Mouse (Mus musculus) ovary, postnatal 36 days (tissue): ENCODE data around the gene Syt1.

Experiments
- DNase-seq: peaks from one replicate; pipeline ENCODE4 v3.0.0; 2022; ENCODE audit warnings: low spot score, mixed read lengths

Syt1 gene

DNA sequence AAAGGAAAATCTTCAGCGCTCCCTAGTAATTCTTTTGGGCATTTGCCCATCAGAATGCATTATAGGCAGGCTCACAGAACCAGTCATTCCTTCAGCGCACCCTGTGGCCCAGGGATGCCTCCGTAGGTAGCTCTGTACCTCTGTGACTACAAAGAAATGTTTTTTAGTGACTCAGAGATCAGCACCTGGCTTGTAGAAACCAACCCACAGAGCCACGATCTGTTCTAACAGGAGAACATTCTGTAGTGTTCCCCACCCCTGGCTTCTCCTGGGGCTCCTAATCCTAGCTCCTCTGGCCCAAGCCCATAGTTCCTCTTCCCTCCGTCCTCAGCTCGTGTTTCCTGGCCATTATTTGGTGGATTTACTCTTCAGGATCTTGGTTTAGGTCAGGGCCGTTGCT is 361.6 kb downstream of the Syt1 start:
- DNase-seq = no peak

DNA sequence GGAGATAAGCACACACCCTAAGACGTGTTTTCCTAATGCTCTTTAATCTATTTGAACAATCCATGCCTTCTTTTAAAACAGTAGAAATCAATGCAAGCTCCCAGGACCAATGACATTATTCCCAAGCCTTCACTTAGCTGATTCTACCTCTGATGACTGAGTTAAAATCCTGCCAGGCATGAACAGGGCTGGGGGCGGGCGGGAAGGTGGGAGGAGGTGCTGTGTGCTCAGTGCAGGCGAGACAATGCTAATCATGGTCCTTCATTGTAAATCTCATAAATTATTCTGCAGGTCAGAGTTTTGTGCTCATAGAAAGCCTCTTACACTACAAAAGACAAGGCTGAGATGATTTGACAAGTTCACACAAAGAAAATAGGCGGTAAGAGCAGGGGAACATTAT is 366.9 kb downstream of the Syt1 start:
- no peak for DNase-seq

DNA sequence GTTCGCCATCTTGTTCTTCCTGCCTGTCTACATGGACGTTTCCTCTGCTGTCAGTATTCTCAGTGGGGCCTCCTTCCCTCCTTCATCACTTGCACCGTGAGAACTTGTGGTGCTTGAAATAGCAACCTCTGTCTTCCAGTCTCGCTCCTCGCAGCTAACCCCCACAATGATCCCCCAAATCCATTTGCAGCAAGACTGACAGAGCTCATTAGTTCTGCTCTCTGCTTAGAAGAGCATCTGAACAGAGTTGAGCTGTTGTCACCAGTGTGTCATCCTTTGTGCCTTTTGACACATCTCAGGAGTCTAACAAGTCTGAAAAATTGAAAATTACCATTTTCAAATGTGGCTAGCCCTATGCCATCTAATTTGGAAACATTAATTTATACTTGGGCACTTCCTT is 372.7 kb downstream of the Syt1 start:
- no peak for DNase-seq

DNA sequence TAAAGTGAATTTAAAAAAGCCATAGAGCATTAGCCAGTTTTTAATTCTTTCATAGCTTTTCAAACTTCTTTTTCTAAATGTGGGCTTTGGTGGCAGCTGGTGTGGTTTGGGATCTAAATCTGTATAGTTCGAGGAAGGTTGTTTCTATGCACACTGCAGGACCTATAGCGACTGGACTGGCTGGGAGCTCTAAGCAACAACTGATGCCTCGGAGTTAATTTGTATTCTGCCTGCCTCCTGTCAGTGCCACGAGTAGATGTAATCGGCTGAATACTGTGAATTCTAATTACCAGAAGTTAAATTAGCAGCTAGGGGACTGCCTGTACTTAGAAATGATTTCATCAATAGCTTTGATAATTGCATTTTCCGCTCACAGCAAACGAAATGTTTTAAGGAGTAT is 374.7 kb downstream of the Syt1 start:
- no peak for DNase-seq

DNA sequence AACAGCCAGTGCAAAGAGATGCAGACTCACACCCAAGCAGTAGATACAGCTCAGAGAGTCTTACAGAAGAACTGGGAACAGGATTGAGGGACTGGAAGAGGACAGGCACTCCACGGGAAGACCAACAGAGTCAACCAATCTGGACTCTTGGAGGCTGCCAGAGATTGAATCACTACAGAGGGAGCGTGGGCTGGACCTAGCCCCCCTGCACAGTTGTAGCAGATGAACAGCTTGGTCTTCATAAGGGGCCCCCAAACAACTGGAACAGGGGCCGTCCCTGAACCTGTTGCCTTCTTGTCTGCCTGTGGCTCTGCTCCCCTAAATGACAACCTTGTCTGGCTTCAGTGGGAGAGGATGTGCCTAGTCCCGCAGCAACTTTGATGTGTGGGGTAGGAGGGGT is 375.2 kb downstream of the Syt1 start:
- DNase-seq = no peak

DNA sequence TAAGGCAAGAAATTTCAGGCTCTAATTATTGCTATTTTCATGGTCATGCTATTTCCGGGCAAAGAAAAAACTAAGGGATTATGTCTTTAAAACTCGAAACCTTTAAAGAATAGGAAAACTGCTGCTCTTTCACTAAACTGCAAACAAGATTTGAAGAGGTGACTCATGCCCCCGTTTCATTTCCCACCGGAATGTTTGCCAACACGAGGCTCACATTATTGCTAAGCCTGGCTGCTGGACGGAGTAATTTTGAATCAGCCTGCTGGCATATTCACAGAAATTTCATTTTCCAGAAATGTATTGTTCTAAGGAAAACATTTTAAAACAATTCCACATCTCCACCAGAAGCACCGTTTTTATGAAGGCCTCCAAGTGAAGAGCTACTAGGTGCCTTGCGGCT is 379.9 kb downstream of the Syt1 start:
- no peak for DNase-seq

DNA sequence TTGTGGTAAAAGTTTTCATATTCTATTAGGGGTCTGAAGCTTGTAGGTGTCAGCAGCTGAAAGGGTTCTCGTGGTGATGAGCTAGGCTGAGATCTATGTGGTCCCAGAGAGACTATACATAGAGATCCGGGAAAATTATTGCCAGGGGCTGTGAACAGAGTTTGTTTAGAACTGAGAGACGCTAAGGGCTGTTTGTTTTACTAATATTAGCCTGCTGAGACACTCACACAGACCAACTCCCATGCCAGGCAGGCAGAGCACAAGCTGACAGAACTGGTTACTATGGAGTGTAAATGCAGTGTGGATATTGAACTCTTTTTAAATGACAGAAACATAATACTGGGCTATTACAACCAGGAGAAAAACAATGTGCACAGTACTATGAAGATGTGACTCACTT is 384.4 kb downstream of the Syt1 start:
- DNase-seq = no peak

DNA sequence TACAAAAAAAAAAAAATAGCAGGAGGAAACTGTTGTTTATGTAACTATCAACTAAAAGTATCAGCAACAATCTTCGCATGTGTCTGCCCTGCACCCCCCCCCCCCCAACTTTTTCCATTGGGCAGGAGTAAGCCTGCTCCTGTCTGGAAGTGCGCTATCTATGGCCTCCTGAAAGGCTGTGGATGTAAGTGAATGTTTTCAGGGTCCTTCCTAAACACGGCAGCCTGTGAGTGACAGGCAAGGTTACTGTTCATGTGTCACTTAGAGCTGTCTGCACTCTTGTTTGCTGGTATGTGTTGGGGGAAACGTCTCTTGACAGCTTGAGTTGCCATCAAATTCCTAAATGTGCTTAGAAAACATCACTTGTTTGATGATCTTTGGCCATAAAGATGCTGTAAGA is 387.8 kb downstream of the Syt1 start:
- no peak for DNase-seq

DNA sequence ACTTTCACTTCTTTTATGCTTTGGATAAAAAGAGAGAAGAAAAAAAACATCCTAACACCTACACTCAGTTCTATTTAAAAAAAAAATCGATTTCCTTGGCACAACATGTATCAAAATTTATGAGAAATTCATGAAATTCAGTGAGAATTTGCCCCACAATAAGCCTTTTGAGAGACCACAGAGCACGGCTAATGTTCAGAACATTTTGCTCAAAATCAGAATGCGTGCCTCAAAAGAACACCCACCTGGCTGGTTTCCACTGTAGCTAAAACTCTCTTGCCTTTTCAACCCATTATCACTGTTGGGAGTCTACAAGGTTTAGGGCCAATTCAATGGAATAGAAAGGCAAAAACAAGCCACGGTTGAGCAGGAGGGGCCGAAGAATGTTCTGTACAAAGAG is 390.9 kb downstream of the Syt1 start:
- DNase-seq = no peak

DNA sequence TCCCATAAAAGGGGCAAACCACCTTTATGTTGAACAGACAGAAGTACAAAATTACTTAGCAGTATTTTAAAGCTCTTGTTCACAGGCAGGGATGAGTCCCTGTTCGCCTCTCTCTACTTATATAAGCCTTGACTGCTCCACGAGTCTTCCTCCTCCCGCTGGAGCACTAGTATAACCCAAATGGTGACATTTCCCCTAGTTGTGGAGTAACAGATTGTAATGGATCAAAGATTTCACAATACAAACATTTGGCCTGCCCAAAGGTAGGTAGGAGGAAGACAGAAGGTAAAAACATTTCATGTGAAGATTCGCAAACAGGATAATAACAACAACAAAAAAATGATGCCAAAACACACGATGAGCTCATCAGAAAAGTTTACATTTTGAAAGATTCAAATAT is 391.6 kb downstream of the Syt1 start:
- no peak for DNase-seq

DNA sequence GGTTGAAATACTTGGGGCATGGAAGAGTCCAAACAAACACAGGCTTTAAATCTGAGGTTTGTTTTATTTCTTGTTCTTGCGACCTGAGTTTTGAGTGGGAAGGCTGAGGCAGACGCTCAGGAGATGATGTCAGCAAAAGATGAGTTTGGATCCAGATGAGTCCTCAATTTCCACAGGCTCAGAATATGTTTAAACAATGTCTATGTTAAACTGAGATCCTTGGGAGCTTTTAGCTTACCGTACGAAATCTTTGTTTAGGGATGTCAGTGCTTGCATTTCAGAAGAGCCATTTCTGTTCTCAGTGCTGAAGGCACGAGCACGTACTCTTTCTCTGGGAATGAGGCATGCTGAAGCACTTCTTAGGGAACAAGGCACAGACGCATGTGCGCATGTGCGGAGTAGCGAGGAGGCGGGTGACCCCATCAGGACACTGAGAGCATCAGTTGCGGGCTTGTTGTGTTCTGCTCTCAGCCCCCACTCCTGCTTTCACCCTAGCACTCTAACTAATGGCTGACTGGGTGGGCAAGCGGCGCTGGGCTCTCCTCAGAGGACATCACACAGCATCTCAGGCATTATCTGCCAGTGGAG is 400.6 kb downstream of the Syt1 start:
- DNase-seq = no peak

DNA sequence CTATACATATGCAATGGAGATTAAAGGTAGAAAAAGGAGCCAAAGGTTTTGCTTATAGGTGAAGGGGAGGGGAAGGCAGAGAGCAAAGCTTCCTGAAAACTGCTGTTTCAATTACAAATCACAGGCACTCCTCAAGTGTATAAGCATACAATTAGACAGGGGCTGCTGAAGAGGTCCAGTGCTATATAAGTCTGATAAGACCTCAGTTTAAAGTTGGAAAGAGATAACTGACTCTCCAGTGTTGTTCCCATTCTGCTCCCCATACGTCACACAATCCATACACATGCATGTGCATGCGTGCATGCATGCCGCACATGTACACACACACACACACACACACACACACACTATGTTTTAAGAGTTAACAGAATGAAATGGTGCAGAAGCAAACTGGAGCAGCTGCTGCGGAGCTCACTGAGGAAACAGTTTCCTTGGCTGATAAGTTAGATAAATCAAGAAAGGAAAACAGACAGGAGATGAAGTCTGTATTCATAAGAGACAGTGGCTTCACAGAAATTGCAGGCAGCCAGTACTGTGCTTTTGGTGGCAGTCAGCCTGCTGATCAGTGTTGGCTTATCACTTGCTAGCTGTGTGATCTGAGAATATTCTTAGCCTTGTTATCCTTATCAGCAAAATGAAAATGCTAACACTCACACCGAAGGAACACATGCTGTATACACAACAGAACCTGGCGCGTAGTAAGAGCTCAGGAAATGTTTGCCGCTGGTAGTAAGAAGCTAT is 408.9 kb downstream of the Syt1 start:
- no peak for DNase-seq

DNA sequence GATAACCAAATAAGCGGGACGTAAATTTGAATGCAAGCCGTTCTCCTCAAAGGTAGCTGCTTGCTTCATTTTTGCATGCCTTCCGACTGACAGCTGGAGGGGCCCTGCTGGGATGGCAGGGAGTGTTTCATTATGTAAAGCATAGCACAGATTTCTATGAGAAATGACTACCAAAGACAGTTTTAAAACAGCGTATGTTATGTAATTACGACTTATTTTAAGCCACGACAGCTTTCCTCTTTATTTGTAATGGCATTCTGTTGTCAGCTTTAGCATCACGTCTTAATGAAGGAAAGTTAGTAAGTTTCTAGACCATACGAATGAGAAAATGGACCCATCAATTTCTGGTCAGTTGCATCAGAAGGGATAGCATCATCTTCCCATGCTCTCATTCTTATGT is 410.1 kb downstream of the Syt1 start:
- no peak for DNase-seq

DNA sequence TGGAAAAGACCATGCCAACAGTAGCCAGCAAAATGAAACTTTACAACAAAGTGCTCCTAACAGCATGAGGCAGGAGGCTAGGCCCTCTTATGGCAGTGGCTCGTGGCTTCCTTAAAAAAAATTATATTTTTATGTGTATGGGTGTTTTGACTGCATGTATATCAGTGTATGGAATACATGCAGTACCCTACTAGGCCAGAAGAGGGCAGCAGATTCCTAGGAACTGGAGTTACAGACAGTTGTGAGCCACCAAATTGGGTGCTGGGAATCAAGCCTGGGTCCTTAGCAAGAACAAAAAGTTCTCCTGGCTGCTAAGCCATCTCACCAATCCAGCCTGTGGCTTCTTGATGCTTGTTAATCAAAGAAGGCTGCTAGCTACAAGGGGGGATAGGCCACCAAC is 413.4 kb downstream of the Syt1 start:
- DNase-seq = no peak

DNA sequence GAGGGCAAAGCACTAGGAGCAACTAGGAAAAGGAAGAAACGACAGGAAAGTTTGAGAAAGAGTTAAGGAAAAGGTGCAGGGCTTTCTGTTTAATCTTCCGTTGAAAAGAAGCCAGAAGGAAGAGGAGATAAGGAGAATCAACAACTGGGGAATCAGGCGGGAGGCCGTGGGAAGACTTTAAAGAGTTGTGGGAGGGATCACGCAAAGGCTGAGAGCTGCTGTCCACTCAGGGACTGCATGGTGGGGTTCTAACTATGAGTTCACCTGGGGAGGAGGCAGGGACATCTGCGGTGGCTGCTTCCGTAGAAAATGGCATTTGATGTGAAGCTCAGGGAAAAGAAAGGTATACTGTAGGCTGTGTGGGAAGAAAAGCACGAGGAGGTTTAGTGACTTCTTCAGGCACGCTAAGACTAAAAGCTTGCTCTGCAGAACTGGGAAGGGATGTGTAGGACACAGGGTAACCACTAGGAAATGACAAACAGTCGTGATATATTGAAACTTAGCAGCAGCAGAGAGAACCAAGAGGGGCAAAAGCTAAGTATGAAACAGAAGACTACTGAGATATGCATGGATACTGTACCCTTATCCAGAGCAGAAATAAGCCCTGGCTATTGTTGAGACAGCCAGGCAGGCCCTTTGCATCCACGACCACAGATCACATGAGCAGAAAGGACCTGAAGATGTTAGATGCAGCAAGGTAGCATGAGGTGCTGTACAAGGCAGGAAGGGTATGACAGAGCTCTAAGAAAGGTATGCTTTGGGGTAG is 414.4 kb downstream of the Syt1 start:
- no peak for DNase-seq

DNA sequence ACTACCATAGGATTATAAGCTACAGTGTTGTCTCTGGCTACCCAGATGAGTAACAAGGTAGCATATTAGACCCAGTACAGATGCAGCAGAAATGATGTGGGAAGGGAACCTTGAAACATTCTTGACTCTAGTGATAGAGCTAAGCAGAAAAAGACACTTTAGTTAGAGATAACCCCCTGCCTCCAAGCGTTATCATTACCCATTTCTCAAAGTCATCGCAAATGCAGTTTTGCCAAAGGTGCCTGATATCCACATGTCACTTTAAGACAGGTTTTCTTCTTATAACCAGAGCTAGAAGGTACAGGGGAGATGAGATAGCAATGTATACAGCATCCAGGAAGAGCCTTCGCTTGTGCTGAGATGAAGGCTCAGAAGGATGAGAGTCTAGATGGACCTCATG is 421.4 kb downstream of the Syt1 start:
- no peak for DNase-seq

DNA sequence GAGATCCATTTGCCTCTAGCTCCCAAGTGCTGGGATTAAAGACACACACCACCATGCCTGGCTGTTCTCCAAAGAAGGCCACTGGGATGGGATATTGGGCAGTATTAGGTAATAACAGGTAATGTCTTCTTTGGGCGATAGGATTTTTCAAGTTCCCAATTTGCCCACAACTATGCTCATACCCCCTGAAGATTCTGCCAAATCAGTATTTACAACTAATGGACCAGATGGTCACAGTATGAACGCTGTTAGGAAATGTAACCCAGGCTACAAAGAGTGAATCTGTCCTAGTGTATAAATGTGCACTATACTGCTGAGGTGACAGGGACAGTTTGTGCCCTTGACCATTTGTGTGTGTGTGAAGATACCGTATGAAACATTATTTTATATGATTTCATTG is 421.9 kb downstream of the Syt1 start:
- no peak for DNase-seq

DNA sequence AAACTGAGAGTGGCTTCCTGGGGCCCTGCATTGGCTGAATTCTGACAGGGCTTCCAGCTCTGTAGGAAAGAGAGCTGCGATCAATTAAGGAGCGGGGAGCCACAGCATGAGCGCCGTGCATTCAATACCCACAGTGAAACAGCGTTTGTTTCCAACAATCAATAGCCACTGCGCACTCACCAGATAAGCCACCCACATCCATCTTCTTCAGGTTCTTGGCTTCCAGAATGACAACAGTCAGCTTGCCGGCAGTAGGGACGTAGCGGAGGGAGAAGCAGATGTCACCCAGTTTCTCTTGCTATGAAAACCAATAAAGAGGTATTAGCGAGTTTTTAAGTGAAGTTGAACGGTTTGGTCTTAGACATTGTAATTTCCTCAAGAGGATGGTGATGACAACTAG is 427.1 kb downstream of the Syt1 start:
- no peak for DNase-seq

DNA sequence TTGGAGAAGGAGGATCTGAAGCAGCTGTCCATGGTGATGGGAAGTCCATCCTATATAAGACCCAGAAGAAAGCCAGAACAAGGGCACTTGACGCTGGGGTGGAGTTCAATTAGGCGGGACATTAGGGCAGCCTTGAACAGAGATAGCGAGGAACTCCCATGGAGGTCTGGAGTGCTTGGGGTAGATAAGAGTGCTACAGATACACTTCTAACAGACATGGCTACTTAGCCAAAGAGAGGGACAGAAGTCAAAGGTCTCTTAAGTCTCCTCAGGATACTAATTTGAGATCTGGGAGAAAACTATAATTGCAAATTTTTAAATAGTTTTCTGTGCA is 428.4 kb downstream of the Syt1 start:
- no peak for DNase-seq

DNA sequence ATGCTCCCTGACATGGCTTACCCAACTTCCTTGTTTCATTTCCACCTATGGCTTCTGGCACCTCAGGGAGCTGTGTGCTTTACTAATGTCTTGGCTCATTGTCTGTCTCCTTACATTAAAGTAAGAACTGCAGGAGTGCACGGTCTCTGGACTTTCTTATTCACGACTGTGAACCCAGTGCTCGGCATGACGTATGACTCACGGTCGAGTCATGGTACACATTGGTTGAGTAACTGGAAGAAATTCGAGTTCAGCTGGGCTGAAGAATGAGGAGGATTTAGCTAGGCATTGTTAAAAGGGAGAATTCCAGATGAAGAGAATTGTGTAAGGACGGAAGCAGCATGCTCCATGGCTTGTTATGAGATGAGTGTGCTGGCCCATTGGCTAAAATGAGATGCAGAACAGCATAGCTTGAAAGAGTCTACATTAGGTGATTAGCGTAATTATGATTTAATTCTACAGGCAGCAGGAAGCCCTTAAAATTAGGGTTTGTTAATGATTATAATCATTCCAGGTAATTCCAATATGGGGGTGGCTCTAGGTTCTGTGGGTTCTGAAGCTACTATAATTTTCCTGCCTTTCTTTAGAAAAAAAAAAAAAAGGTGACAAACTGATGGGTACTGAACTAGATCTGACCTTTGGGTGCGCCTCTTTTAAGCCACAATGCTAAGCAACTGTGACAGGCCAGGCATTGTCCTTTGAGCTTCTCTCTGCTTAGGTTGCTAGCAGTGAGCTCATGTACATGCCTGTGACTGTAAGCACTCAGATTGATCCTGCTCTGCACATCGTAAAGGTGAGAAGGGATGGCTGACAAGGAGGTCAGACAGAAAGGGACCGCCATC is 429.0 kb downstream of the Syt1 start:
- no peak for DNase-seq

DNA sequence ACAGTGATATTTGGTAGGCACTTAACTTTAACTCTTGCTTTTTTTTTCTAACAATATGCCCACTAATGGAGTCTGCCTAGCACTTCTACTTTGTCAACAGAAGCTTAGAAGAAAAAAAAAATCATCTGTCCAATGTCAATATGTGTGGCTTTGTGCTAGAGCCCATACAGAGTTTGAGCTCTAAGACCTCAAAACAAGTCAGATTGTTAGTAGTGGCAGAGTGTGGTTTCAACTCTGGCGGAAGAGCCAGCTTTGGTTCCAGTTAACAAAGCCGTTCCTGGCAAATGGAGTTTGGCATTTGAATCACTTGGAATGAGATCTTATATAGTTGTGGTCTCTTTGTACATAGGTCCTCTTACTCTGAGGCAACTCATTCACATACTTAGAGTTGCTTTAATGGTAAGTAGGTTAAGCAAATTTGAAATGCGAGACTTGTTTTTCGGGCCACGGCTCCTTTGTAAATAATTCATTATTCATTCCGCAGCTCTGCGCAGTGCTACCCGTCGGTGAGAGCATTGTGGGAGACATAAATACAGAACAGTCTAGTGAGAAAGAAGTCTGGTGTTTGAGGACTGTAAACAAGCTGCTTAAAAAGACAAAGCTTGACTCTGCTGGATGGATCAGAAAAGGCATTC is 429.9 kb downstream of the Syt1 start:
- DNase-seq = no peak

DNA sequence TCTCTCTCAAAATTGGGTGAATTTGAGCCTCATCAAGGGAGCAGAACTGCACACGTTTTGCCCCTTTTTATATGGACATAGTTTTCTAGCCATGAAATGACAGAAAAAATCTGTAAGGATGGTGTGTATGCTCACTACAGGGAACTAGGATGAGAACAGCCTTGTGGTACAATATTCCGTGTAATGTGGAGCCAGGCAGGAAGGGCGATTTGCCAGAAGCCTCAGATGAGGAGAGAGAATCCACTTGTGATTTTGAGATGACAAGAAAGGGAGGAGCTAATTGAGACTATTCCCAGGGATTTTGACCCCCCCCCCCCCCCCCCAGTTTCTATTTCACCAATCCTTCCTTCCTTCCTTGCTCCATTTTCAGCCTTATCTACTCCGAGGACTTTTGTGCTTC is 431.4 kb downstream of the Syt1 start:
- no peak for DNase-seq
